Mouse (Mus musculus) thymus, postnatal 14 days (tissue): ENCODE data around the gene Gstm2.

Source experiments
- DNase-seq: peaks from one replicate; pipeline ENCODE4 v3.0.0; 2021

The Gstm2 gene

DNA sequence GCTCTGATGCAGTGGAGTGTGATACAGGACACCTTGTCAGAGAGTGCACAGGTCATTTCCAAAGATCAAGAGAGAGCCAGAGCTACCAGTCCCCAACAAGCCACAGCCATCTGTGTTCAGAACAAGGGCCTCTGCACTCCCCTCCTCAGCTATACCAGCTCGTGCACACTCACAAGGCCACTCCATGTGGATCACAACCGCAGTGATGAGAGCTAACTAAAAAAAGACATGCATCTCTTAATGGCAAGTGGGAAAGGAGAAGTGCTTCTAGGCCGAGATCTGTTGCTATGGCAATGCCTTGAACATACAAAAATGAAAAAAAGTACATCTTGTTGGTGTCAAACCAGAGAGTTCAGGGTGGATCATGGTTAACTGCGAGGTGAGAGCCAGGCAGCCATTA is 46.4 kb downstream of the Gstm2 start:
- no peak for DNase-seq

DNA sequence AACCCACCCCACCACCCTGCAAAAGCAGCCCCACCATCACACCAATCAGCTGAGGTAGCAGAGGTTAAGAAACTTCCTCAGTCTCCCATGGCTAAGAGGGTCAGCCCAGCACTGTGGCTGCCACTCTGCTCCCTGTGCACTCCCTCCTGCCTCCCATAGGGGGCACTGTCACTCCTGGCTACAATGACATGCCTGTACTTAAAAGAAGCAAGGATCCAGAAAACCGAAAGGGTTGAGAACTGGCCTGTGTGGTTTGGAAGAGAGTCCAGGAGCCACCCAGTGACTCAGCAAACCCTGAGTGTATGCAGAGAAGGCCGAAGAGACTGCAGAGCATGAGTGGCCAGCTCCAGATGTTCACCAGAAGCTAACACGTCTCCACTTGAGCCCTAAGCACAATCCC is 46.9 kb downstream of the Gstm2 start:
- peak; percentile 58 for DNase-seq

DNA sequence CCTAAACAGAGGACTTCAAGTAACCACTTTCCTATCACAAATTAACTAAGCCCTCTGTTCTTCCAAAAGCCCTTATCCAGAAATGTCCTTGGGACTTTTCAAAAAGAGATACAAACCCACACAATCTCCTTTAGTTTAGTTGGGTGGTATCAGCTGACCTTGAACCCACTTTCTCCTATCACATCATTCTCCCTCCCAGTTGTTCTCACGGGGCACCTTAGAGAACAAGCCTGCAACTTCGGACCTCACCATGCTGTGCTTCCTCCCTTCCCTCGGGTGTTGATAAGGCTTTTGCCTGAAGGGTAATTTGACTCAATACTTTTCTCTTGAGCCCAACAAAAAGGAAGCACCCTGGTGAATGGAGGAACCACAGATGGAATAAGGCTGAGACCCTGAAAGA is 50.4 kb downstream of the Gstm2 start:
- DNase-seq: no peak

DNA sequence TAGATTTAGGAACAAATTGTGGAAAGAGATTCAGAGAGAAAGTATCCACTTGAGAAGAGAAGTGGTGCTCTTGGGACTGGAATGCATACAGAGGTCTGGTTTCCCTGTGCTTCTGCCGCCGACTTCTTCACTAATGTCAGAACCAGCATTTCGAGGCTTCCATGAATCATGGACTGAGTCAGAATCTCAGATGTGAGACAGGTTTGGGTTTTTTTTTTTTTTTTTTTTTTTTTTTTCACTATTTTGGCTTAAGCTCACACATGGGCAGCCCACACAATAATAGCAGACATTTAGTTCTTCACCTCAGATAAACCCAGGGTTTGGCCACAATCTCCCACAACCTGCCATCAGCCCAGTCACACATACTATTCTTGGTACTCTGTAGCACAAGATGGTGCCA is 51.0 kb downstream of the Gstm2 start:
- no peak for DNase-seq

DNA sequence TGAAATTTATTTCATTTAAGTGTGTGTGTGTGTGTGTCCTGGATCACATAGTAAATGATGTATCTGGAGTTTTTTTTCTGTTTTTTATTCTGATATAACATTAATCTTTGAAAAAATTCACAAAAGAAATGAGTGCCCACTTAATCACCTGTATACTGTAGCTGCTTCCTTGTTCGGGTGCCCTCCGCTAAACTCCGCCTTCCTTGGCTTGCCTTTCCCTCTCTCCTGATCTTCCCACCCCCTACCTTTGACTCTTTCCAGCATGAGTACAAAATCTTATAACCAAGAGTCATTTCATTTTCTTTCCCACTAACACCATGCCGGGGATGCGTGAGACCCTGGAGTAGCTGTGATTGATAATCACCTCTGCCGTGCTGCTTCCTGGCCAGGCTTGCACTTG is 54.1 kb downstream of the Gstm2 start:
- no peak for DNase-seq
